Mouse (Mus musculus) lung, postnatal 36 days (tissue): Measurements from ENCODE around the gene Mcm3ap.

Experiments used
- DNase-seq: peaks from one replicate; pipeline ENCODE4 v3.0.0; 2022; ENCODE audit warnings: mixed read lengths

The Mcm3ap gene

GRCm38 (mm10) chr10:76496366-76496765 lies 27.6 kb downstream of the Mcm3ap start:
- peak; percentile 8 for DNase-seq

- no peak for DNase-seq
These were observed 28.8 kb downstream of the Mcm3ap start for GRCm38 (mm10) chr10:76497522-76497921.

GRCm38 (mm10) chr10:76504271-76504943 lies 35.7 kb downstream of the Mcm3ap start:
- DNase-seq, result no peak

GRCm38 (mm10) chr10:76505865-76506264 lies 37.1 kb downstream of the Mcm3ap start:
- DNase-seq, result no peak

- peak; percentile 84 for DNase-seq
These were observed 44.3 kb downstream of the Mcm3ap start for GRCm38 (mm10) chr10:76512965-76513583.

- DNase-seq, result no peak
These were observed 62.2 kb downstream of the Mcm3ap start for GRCm38 (mm10) chr10:76530922-76531321.

GRCm38 (mm10) chr10:76531375-76531774 lies 62.6 kb downstream of the Mcm3ap start, which contains the start of gene Lss:
Lss (plus strand) TSS chr10:76531588.
- DNase-seq, result peak; percentile 96

- DNase-seq, result no peak
These were observed 63.1 kb downstream of the Mcm3ap start for GRCm38 (mm10) chr10:76531828-76532227.

GRCm38 (mm10) chr10:76535526-76535925 lies 66.8 kb downstream of the Mcm3ap start:
- no peak for DNase-seq

GRCm38 (mm10) chr10:76537619-76538018 lies 68.9 kb downstream of the Mcm3ap start:
- DNase-seq, result peak; percentile 61

GRCm38 (mm10) chr10:76541336-76542085 lies 72.8 kb downstream of the Mcm3ap start:
- no peak for DNase-seq

- no peak for DNase-seq
These were observed 74.1 kb downstream of the Mcm3ap start for GRCm38 (mm10) chr10:76542636-76543375.

- DNase-seq, result no peak
These were observed 77.8 kb downstream of the Mcm3ap start for GRCm38 (mm10) chr10:76546566-76546965.

- no peak for DNase-seq
These were observed 79.5 kb downstream of the Mcm3ap start for GRCm38 (mm10) chr10:76548218-76548617.

GRCm38 (mm10) chr10:76550458-76550857 lies 81.7 kb downstream of the Mcm3ap start:
- no peak for DNase-seq

- no peak for DNase-seq
These were observed 82.8 kb downstream of the Mcm3ap start for GRCm38 (mm10) chr10:76551556-76551955.

GRCm38 (mm10) chr10:76554061-76554460 lies 85.3 kb downstream of the Mcm3ap start:
- DNase-seq, result no peak

GRCm38 (mm10) chr10:76561972-76562371 lies 93.2 kb downstream of the Mcm3ap start, which contains the start of gene Spatc1l:
Spatc1l (plus strand) TSS chr10:76562272.
- DNase-seq, result no peak
